Mouse (Mus musculus): Measurements from ENCODE around the gene Gm42878. TPM values are rescaled to one million over a fixed set of nuclear protein-coding genes. Genes with fewer than 3 reads are reported as not detected.
A peak's percentile ranks its signal among the peaks of the same experiment; 100 is the strongest.

The Gm42878 gene
- polyA plus RNA-seq, 1 experiment from 2014 or later, result not detected

- DNase-seq (peak; percentile 10), ATAC-seq (ENCODE audit: insufficient read depth) (no peak)
- Histone ChIP-seq H3K36me3 (ENCODE audit: insufficient read depth) (no peaks in the 10 kb centered on the region), H3K4me1 (ENCODE audit: insufficient read depth) (no peaks in the 10 kb centered on the region), H3K9me3 (ENCODE audit: low read depth, low read length) (no peaks in the 10 kb centered on the region), H3K27me3 (ENCODE audit: insufficient read depth, low read length) (no peaks in the 10 kb centered on the region), H3K27ac (ENCODE audit: low read depth) (no peak overlapping the region), H3K4me2 (no peak overlapping the region), H3K4me3 (ENCODE audit: low read depth, low read length) (no peak overlapping the region), H3K9ac (no peak overlapping the region)
- WGBS, result 82% methylated on average over 3 of the region's 3 CpGs
- TF ChIP-seq CTCF (IDR thresholded peaks at IDR 0.05; ENCODE audit: low read depth), result no peak
These were observed 17.2 kb upstream of the Gm42878 start for GRCm38 (mm10) chr5:121562436-121562835.

- 77% methylated on average over 7 of the region's 7 CpGs for WGBS
- H3K4me2 ChIP-seq, result no peak overlapping the region
- no peak for TF ChIP-seq CTCF (IDR thresholded peaks at IDR 0.05; ENCODE audit: low read depth)
- no peak overlapping the region for H3K27ac ChIP-seq (ENCODE audit: low read depth)
- ATAC-seq (ENCODE audit: insufficient read depth), result no peak
- DNase-seq, result no peak
- H3K9ac ChIP-seq, result no peak overlapping the region
- H3K4me3 ChIP-seq (ENCODE audit: low read depth, low read length), result no peak overlapping the region
- H3K27me3 ChIP-seq (ENCODE audit: insufficient read depth, low read length), result no peaks in the 10 kb centered on the region
- H3K9me3 ChIP-seq (ENCODE audit: low read depth, low read length), result no peaks in the 10 kb centered on the region
- H3K36me3 ChIP-seq (ENCODE audit: insufficient read depth), result no peaks in the 10 kb centered on the region
- peaks cover 8% of the 10 kb centered on the region; the same call in 1 of the 2 replicates for H3K4me1 ChIP-seq (ENCODE audit: insufficient read depth)
These were observed 3.9 kb upstream of the Gm42878 start for GRCm38 (mm10) chr5:121549196-121549595.

GRCm38 (mm10) chr5:121547084-121547483, 1.8 kb upstream of the Gm42878 start:
- Histone ChIP-seq H3K4me2 (0 out of 2 replicates have a peak overlapping the region, but pooled peaks have one; percentile 82), H3K27ac (ENCODE audit: low read depth) (no peak overlapping the region), H3K4me3 (ENCODE audit: low read depth, low read length) (no peak overlapping the region), H3K36me3 (ENCODE audit: insufficient read depth) (no peaks in the 10 kb centered on the region), H3K4me1 (ENCODE audit: insufficient read depth) (peaks cover 8% of the 10 kb centered on the region; the same call in 1 of the 2 replicates), H3K27me3 (ENCODE audit: insufficient read depth, low read length) (no peaks in the 10 kb centered on the region), H3K9me3 (ENCODE audit: low read depth, low read length) (no peaks in the 10 kb centered on the region), H3K9ac (no peak overlapping the region)
- TF ChIP-seq CTCF (IDR thresholded peaks at IDR 0.05; ENCODE audit: low read depth), result no peak
- ATAC-seq (ENCODE audit: insufficient read depth) (no peak), DNase-seq (no peak)
- WGBS, result 88% methylated on average over 3 of the region's 3 CpGs

- peak overlapping the region; percentile 99 for H3K4me3 ChIP-seq (ENCODE audit: low read depth, low read length)
- peak overlapping the region; percentile 97 for H3K9ac ChIP-seq
- WGBS, result 21% methylated on average over 6 of the region's 6 CpGs
- peak overlapping the region; percentile 82 for H3K4me2 ChIP-seq
- peak; percentile 69 for TF ChIP-seq CTCF (IDR thresholded peaks at IDR 0.05; ENCODE audit: low read depth)
- H3K27me3 ChIP-seq (ENCODE audit: insufficient read depth, low read length), result no peaks in the 10 kb centered on the region
- no peaks in the 10 kb centered on the region for H3K9me3 ChIP-seq (ENCODE audit: low read depth, low read length)
- no peaks in the 10 kb centered on the region for H3K36me3 ChIP-seq (ENCODE audit: insufficient read depth)
- DNase-seq (peak; percentile 79), ATAC-seq (ENCODE audit: insufficient read depth) (peak; percentile 54; the same call in 1 of the 2 replicates)
- peaks cover 8% of the 10 kb centered on the region; the same call in 1 of the 2 replicates for H3K4me1 ChIP-seq (ENCODE audit: insufficient read depth)
- H3K27ac ChIP-seq (ENCODE audit: low read depth), result peak overlapping the region; percentile 92
These were observed 1.2 kb upstream of the Gm42878 start for GRCm38 (mm10) chr5:121546530-121546895.

GRCm38 (mm10) chr5:121545793-121546529, 679 bp upstream of the Gm42878 start, which contains the start of gene Mapkapk5:
Mapkapk5 (minus strand) TSS chr5:121545905.
- Histone ChIP-seq H3K4me2 (peak within 1 kb of the TSS; percentile 82), H3K4me1 (ENCODE audit: insufficient read depth) (peaks cover 8% of the 10 kb centered on the region; the same call in 1 of the 2 replicates), H3K27me3 (ENCODE audit: insufficient read depth, low read length) (no peaks in the 10 kb centered on the region), H3K9ac (peak within 1 kb of the TSS; percentile 97), H3K36me3 (ENCODE audit: insufficient read depth) (no peaks in the 10 kb centered on the region), H3K4me3 (ENCODE audit: low read depth, low read length) (peak within 1 kb of the TSS; percentile 99), H3K27ac (ENCODE audit: low read depth) (peak within 1 kb of the TSS; percentile 92), H3K9me3 (ENCODE audit: low read depth, low read length) (no peaks in the 10 kb centered on the region)
- peak; percentile 99 for DNase-seq
- 2% methylated on average over 55 of the region's 55 CpGs for WGBS
- peak; percentile 95 for ATAC-seq (ENCODE audit: insufficient read depth)
- no peak for TF ChIP-seq CTCF (IDR thresholded peaks at IDR 0.05; ENCODE audit: low read depth)

GRCm38 (mm10) chr5:121543370-121543769, 1.9 kb downstream of the Gm42878 start:
- Histone ChIP-seq H3K27ac (ENCODE audit: low read depth) (no peak overlapping the region), H3K27me3 (ENCODE audit: insufficient read depth, low read length) (no peaks in the 10 kb centered on the region), H3K36me3 (ENCODE audit: insufficient read depth) (peaks cover 5% of the 10 kb centered on the region; the same call in 1 of the 2 replicates), H3K4me2 (peak overlapping the region; percentile 16; the same call in 1 of the 2 replicates), H3K4me1 (ENCODE audit: insufficient read depth) (peaks cover 8% of the 10 kb centered on the region; the same call in 1 of the 2 replicates), H3K9ac (no peak overlapping the region), H3K4me3 (ENCODE audit: low read depth, low read length) (no peak overlapping the region), H3K9me3 (ENCODE audit: low read depth, low read length) (no peaks in the 10 kb centered on the region)
- WGBS, result 79% methylated on average over 3 of the region's 3 CpGs
- no peak for DNase-seq
- ATAC-seq (ENCODE audit: insufficient read depth), result no peak
- TF ChIP-seq CTCF (IDR thresholded peaks at IDR 0.05; ENCODE audit: low read depth), result no peak

- Histone ChIP-seq H3K4me3 (ENCODE audit: low read depth, low read length) (no peak overlapping the region), H3K9me3 (ENCODE audit: low read depth, low read length) (no peaks in the 10 kb centered on the region), H3K9ac (no peak overlapping the region), H3K27me3 (ENCODE audit: insufficient read depth, low read length) (no peaks in the 10 kb centered on the region), H3K36me3 (ENCODE audit: insufficient read depth) (peaks cover 24% of the 10 kb centered on the region), H3K27ac (ENCODE audit: low read depth) (no peak overlapping the region), H3K4me2 (no peak overlapping the region), H3K4me1 (ENCODE audit: insufficient read depth) (peaks cover 4% of the 10 kb centered on the region; the same call in 1 of the 2 replicates)
- ATAC-seq (ENCODE audit: insufficient read depth) (no peak), DNase-seq (no peak)
- WGBS, result 80% methylated on average over 7 of the region's 7 CpGs
- 0 out of 2 replicates have a peak, but pooled peaks have one; percentile 11 for TF ChIP-seq CTCF (IDR thresholded peaks at IDR 0.05; ENCODE audit: low read depth)
These were observed 4.0 kb downstream of the Gm42878 start for GRCm38 (mm10) chr5:121541235-121541634.
